Mouse (Mus musculus): ENCODE results near the gene Pmp22. TPM values are rescaled to one million over a fixed set of nuclear protein-coding genes. Genes with fewer than 3 reads are reported as not detected.

The Pmp22 gene
- polyA plus RNA-seq, 1 experiment from 2014 or later, result 19.0 TPM

Other genes with a start within 250 kb of the Pmp22 start
- gene Tvp23b, start 249.5 kb upstream of the Pmp22 start, polyA plus RNA-seq (2015; fragmentation: Nextera tagmentation; extraction: Ambion mirVana), result 55.2 and 62.5 TPM in 2 replicates
- gene Cdrt4, start 177.8 kb upstream of the Pmp22 start, polyA plus RNA-seq (2015; fragmentation: Nextera tagmentation; extraction: Ambion mirVana), result not detected in 2 replicates
- gene Tekt3, start 67.3 kb upstream of the Pmp22 start, polyA plus RNA-seq (2015; fragmentation: Nextera tagmentation; extraction: Ambion mirVana), result not detected in 2 replicates